Mouse (Mus musculus): ENCODE data around the gene Mepe. TPM values are rescaled to one million over a fixed set of nuclear protein-coding genes. Genes with fewer than 3 reads are reported as not detected.

The Mepe gene
- polyA plus RNA-seq (2014; fragmentation: Illumina TruSeq; extraction: RNeasy Lipid Tissue Mini Kit (QIAGEN cat#74804); ENCODE audit: low read depth, low replicate concordance), result not detected

DNA sequence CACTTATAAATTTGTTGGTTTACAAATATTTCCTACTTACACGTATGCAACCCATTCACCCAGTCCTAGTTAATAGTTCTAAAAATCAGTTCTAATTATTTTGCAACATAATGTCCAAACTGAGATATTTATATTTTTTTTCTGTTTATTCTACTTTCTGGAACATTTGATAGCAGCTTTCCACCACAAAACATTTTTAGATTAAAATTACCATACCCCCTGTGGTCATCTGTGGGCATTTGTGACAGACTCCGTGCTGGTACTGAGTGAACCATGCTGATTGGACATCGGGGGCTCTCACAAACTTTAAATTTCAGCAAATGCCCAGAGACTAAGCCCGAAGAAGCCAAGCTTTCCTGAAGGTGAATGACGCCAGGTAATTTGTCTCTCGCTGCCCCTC is at the start of gene Mepe:
Gene Mepe (plus strand): TSS at position 301 of the 400 bp plus-strand sequence.

GRCm38 (mm10) chr5:104298994-104299393 is 26.1 kb upstream of the Mepe start, which contains the start of gene Ibsp:
Gene Ibsp (plus strand): TSS chr5:104299171.

Other genes starting within 250 kb of the Mepe start
- not detected for gene Gm17660, start 247.7 kb upstream of the Mepe start, polyA plus RNA-seq (2014; fragmentation: Illumina TruSeq; extraction: RNeasy Lipid Tissue Mini Kit (QIAGEN cat#74804); ENCODE audit: low read depth, low replicate concordance)
- 234 TPM for gene Sparcl1, start 211.6 kb upstream of the Mepe start, polyA plus RNA-seq (2014; fragmentation: Illumina TruSeq; extraction: RNeasy Lipid Tissue Mini Kit (QIAGEN cat#74804); ENCODE audit: low read depth, low replicate concordance)
- gene Dspp, start 154.6 kb upstream of the Mepe start, polyA plus RNA-seq (2014; fragmentation: Illumina TruSeq; extraction: RNeasy Lipid Tissue Mini Kit (QIAGEN cat#74804); ENCODE audit: low read depth, low replicate concordance), result not detected
- gene Dmp1, start 122.7 kb upstream of the Mepe start, polyA plus RNA-seq (2014; fragmentation: Illumina TruSeq; extraction: RNeasy Lipid Tissue Mini Kit (QIAGEN cat#74804); ENCODE audit: low read depth, low replicate concordance), result not detected
- not detected for gene Ibsp, start 26.2 kb upstream of the Mepe start, polyA plus RNA-seq (2014; fragmentation: Illumina TruSeq; extraction: RNeasy Lipid Tissue Mini Kit (QIAGEN cat#74804); ENCODE audit: low read depth, low replicate concordance)
- gene Spp1, start 109.8 kb downstream of the Mepe start, polyA plus RNA-seq (2014; fragmentation: Illumina TruSeq; extraction: RNeasy Lipid Tissue Mini Kit (QIAGEN cat#74804); ENCODE audit: low read depth, low replicate concordance), result 1.1 TPM
- gene Pkd2, start 134.1 kb downstream of the Mepe start, polyA plus RNA-seq (2014; fragmentation: Illumina TruSeq; extraction: RNeasy Lipid Tissue Mini Kit (QIAGEN cat#74804); ENCODE audit: low read depth, low replicate concordance), result 21.1 TPM
- gene BC005561, start 183.0 kb downstream of the Mepe start, polyA plus RNA-seq (2014; fragmentation: Illumina TruSeq; extraction: RNeasy Lipid Tissue Mini Kit (QIAGEN cat#74804); ENCODE audit: low read depth, low replicate concordance), result 2.6 TPM